Mouse (Mus musculus): ENCODE measurements around the gene Pick1.

DNA sequence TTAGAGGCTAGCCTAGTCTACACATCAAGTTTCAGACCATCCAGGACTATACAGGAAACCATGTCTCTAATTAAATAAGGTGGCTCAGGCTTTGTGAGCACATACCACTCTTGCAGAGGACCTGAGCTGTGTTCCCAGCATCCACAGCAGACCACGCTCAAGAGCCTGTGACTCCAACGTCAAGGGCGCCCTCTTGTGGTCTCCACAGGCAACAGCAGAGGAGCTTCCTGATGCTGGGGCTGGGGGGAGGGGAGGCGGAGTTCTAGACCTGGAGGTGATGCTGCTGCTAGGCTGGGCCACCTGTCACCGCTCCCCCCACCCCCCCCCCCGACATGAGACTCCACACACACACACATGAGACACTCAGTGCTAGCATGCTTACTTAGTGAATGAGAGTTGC lies 51.2 kb downstream of the Pick1 start:
- peak; percentile 43; the same call in 1 of the 2 replicates for TF ChIP-seq CTCF (IDR thresholded peaks at IDR 0.05; ENCODE audit: extremely low read depth, insufficient read depth, insufficient read length, insufficient replicate concordance)
- TF ChIP-seq POLR2A (IDR thresholded peaks at IDR 0.05; ENCODE audit: low read depth, low read length), result no peak

All from spleen, adult 2 months (tissue).